Mouse (Mus musculus) midbrain, embryonic 16.5 days (tissue): Measurements from ENCODE around the gene Bod1. TPM values are rescaled to one million over a fixed set of nuclear protein-coding genes. Genes with fewer than 3 reads are reported as not detected.

Experiments used
- ATAC-seq: fragments of 200-750 bp; cut with Nextera tagmentation; 2 replicates; pipeline ENCODE4 v1.8.0; 2017; ENCODE audit warnings: moderate TSS enrichment
- H3K27ac ChIP-seq: fragments of 300-500 bp; sonication (generic); 2 replicates; pipeline ENCODE4 v1.5.1; 2014; ENCODE audit warnings: mild to moderate bottlenecking, low read length, mixed read lengths
- H3K27me3 ChIP-seq: fragments of 300-500 bp; sonication (generic); 2 replicates; pipeline ENCODE4 v1.6.1; 2014; ENCODE audit warnings: low read depth, low read length, mixed read lengths; ENCODE audit not compliant: control insufficient read depth, insufficient read depth
- H3K36me3 ChIP-seq: fragments of 300-500 bp; sonication (generic); 2 replicates; pipeline ENCODE4 v1.6.1; 2014; ENCODE audit warnings: mild to moderate bottlenecking, low read length, moderate library complexity, mixed read lengths; ENCODE audit not compliant: control insufficient read depth, insufficient read depth
- H3K4me1 ChIP-seq: fragments of 300-500 bp; sonication (generic); 2 replicates; pipeline ENCODE4 v1.6.1; 2014; ENCODE audit warnings: mild to moderate bottlenecking, low read length, mixed read lengths; ENCODE audit not compliant: control insufficient read depth, insufficient read depth
- H3K4me2 ChIP-seq: fragments of 300-500 bp; sonication (generic); 2 replicates; pipeline ENCODE4 v1.6.1; 2014; ENCODE audit warnings: mild to moderate bottlenecking, low read length, mixed read lengths
- H3K4me3 ChIP-seq: fragments of 300-500 bp; sonication (generic); 2 replicates; pipeline ENCODE4 v1.5.1; 2014; ENCODE audit warnings: low read depth, mild to moderate bottlenecking, low read length, moderate library complexity, mixed read lengths
- H3K9ac ChIP-seq: fragments of 300-500 bp; sonication (generic); 2 replicates; pipeline ENCODE4 v1.6.1; 2014; ENCODE audit warnings: low read depth, low read length, mixed read lengths
- H3K9me3 ChIP-seq: fragments of 300-500 bp; sonication (generic); replicated peaks from 2 replicates; pipeline ENCODE4 v1.6.1; 2014; ENCODE audit warnings: mild to moderate bottlenecking, low read length, mixed read lengths; ENCODE audit not compliant: control insufficient read depth, poor library complexity, severe bottlenecking
- WGBS: fragments of 180-500 bp; shearing (Covaris S2); extraction: QIAGEN DNeasy Blood & Tissue Kit; methylation state at CpG from one replicate; pipeline ENCODE4 v1.1.7; 2014; 5-methylcytosine and 5-hydroxymethylcytosine counted together
- polyA plus RNA-seq: library from polyadenylated mRNA; unstranded; fragments of >200 nt; fragmentation: Nextera tagmentation; extraction: Ambion mirVana; gene quantifications from 2 replicates; pipeline ENCODE4 v1.2.1, GENCODE M21; 2015

The Bod1 gene
- polyA plus RNA-seq, 1 experiment from 2014 or later, result 126 TPM

GRCm38 (mm10) chr11:31628700-31629099 lies 43.0 kb downstream of the Bod1 start:
- Histone ChIP-seq H3K4me2 (no peak overlapping the region), H3K9ac (no peak overlapping the region), H3K36me3 (no peaks in the 10 kb centered on the region), H3K4me1 (no peaks in the 10 kb centered on the region), H3K9me3 (no peaks in the 10 kb centered on the region), H3K27ac (no peak overlapping the region), H3K27me3 (no peaks in the 10 kb centered on the region), H3K4me3 (no peak overlapping the region)
- 99% methylated on average over 5 of the region's 5 CpGs for WGBS
- no peak for ATAC-seq

DNA sequence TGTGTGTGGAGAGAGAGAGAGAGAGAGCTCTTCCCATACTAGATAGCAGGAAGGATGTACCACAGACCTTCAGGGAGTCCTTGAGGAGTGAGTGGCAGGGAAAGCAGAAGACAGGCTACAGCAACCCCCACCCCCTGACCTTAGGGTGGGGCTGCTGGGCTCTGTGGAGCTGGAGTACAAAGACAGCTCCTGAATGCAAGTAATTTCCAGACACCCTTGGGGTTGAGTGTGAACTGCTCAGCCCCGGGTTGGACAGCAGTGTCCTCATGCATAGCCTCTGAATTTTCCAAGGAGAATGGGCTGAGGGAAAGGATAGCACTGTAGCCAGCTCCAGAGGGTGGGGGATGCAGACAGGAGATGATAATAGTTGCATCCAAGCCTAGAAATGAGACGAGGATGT lies 50.9 kb downstream of the Bod1 start:
- no peak overlapping the region for H3K4me2 ChIP-seq
- no peak overlapping the region for H3K4me3 ChIP-seq
- H3K27me3 ChIP-seq, result no peaks in the 10 kb centered on the region
- H3K27ac ChIP-seq, result no peak overlapping the region
- WGBS, result 81% methylated on average over 2 of the region's 2 CpGs
- no peak for ATAC-seq
- H3K36me3 ChIP-seq, result no peaks in the 10 kb centered on the region
- H3K9ac ChIP-seq, result no peak overlapping the region
- H3K4me1 ChIP-seq, result no peaks in the 10 kb centered on the region
- H3K9me3 ChIP-seq, result no peaks in the 10 kb centered on the region

GRCm38 (mm10) chr11:31617797-31618196 lies 53.9 kb downstream of the Bod1 start:
- no peak overlapping the region for H3K4me2 ChIP-seq
- H3K27ac ChIP-seq, result no peak overlapping the region
- H3K4me1 ChIP-seq, result no peaks in the 10 kb centered on the region
- 84% methylated on average over 3 of the region's 3 CpGs for WGBS
- no peaks in the 10 kb centered on the region for H3K9me3 ChIP-seq
- no peak overlapping the region for H3K4me3 ChIP-seq
- H3K36me3 ChIP-seq, result no peaks in the 10 kb centered on the region
- no peaks in the 10 kb centered on the region for H3K27me3 ChIP-seq
- no peak for ATAC-seq
- H3K9ac ChIP-seq, result no peak overlapping the region

DNA sequence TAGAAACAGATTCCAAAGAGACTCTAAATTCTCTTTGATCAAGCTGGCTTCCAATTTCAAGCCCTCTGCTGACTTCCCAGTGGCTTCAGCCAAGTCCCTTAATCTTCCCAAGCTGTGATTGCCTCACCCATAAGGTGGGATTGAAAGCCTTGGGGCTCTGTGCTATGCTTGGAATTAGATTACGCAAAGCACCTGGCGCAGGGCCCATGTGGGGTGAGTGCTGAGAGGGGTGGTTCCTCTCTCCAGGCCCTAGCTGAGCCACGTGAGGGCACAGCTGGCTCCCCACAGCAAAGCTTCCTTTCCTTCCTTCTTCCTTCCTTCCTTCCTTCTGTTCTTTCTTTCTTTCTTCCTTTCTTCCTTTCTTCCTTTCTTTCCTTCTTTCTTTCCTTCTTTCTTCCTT lies 54.4 kb downstream of the Bod1 start:
- Histone ChIP-seq H3K9me3 (no peaks in the 10 kb centered on the region), H3K4me1 (no peaks in the 10 kb centered on the region), H3K9ac (no peak overlapping the region), H3K36me3 (no peaks in the 10 kb centered on the region), H3K4me2 (no peak overlapping the region), H3K27ac (no peak overlapping the region), H3K4me3 (no peak overlapping the region), H3K27me3 (no peaks in the 10 kb centered on the region)
- ATAC-seq, result no peak
- 65% methylated on average over 3 of the region's 3 CpGs for WGBS

DNA sequence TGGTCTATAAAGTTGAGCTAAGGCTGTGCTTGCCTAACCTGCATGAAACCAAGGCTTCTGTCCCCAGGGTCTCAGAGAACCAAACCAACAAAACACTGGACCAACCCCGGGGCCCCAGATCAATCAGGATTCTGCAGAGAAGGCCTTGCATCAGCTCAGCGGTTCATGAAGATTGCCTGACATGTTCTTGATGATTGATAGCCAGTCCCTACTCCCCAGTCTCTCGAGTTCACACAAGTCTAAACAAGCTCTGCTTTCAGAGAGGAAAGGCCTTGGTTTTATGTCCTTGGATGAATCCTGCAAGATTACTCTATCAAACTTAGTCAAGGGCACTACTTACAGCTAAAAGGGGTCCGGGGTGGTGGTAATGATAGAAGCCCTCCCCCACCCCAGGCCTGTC lies 55.0 kb downstream of the Bod1 start:
- Histone ChIP-seq H3K9ac (no peak overlapping the region), H3K4me1 (no peaks in the 10 kb centered on the region), H3K27ac (no peak overlapping the region), H3K27me3 (no peaks in the 10 kb centered on the region), H3K4me3 (no peak overlapping the region), H3K36me3 (no peaks in the 10 kb centered on the region), H3K4me2 (no peak overlapping the region), H3K9me3 (no peaks in the 10 kb centered on the region)
- 78% methylated on average over 4 of the region's 4 CpGs for WGBS
- no peak for ATAC-seq

Other genes with a start within 250 kb of the Bod1 start
- 20.1 and 21.3 TPM in 2 replicates for gene Cpeb4, start 200.3 kb upstream of the Bod1 start, polyA plus RNA-seq